Mouse (Mus musculus): ENCODE measurements at regions not wholly inside any gene's neighbourhood (a gene's known extent, or its start where the extent isn't known, plus 50 kb on each side); places are given as distances from the start of the nearest gene placed in this dataset.

GRCm38 (mm10) chr13:31481105-31481844, 74.7 kb upstream of the Foxq1 start:
- no peak for DNase-seq (ENCODE audit: low spot score in 2 of 2)

DNA sequence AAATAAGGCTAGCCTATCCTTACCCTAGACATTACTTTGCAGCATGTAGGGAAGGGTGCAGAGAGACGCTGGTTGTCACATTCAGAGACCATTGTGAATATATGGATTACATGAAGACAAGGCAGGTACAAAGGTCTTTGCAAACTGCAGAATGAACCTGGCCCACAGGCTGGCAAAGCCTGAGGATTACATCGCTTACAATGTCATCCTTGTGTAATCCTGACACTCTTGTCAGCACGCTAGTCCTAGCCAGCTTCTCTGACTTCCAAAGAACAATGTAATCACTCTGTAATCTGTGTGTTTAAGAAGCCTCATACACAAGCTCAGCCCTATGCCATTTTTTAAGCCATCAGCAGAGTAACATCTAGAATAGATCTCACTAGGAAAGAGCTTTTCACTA, 69.6 kb upstream of the Foxq1 start:
- DNase-seq (ENCODE audit: low spot score in 2 of 2): no peak

GRCm38 (mm10) chr13:31488186-31488585, 67.7 kb upstream of the Foxq1 start:
- DNase-seq (ENCODE audit: low spot score in 2 of 2): no peak

GRCm38 (mm10) chr13:31503191-31503590, 52.7 kb upstream of the Foxq1 start:
- no peak for DNase-seq (ENCODE audit: low spot score in 2 of 2)

- DNase-seq (ENCODE audit: low spot score in 2 of 2): no peak
Measured at GRCm38 (mm10) chr13:31503832-31504231, 52.1 kb upstream of the Foxq1 start.

GRCm38 (mm10) chr13:31504316-31504715, 51.6 kb upstream of the Foxq1 start:
- no peak for DNase-seq (ENCODE audit: low spot score in 2 of 2)

DNA sequence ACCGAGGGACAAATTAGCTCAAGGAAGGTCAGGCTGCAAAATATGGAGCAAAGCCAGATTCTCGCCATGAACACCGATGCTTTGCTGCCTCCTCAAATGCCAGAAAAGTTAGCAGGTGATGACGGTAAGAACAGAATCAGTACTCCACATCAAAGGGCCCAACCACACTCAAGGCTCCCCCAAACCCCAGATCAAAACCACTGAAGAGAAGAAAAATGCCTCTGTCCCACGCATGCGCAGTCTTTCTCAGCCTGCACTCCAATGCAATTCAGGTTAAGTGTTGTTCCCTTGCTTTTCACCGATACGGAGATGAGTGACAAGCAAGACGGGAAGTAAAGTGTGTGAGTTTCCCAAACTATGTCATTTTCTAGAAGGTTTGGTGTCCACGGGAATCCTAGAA, 50.5 kb upstream of the Foxq1 start:
- DNase-seq (ENCODE audit: low spot score in 2 of 2): no peak
